Mouse (Mus musculus) cerebellum, adult 8-10 months (tissue): Measurements from ENCODE around the gene Hpse2.
"Not testable (repeated sequence)": the region's sequence is repeated elsewhere in the genome, so short reads cannot be mapped to it uniquely, and the experiment has no call there.

Experiments used
- DNase-seq: peaks from one replicate; pipeline ENCODE4 v3.0.0; 2022

The Hpse2 gene

DNA sequence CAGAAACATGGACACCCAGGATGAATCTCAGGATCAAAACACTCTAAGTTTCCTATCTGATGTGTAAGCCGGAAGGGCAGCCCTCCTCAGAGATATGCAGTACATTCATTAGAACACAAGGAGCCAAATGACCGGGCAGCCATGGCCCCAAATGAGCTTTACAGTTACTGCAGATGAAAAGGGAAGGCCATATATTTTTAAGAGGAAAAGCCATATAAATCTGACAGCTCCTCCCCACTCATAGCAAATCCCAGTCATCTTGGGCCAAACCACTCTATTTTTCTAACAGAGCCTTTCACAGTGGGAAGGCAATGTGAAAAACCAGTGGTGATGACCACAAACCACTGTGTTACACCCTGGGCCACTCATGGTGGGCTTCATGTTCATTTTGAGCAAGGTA is 549.9 kb downstream of the Hpse2 start:
- no peak for DNase-seq

GRCm38 (mm10) chr19:42837591-42837990 is 550.6 kb downstream of the Hpse2 start:
- DNase-seq: no peak

GRCm38 (mm10) chr19:42833126-42833525 is 555.0 kb downstream of the Hpse2 start:
- DNase-seq: no peak

GRCm38 (mm10) chr19:42832251-42832650 is 555.9 kb downstream of the Hpse2 start:
- DNase-seq: no peak

GRCm38 (mm10) chr19:42829196-42829595 is 559.0 kb downstream of the Hpse2 start:
- DNase-seq: no peak

- DNase-seq: no peak
Measured at GRCm38 (mm10) chr19:42827843-42828242, 560.3 kb downstream of the Hpse2 start.

- no peak for DNase-seq
Measured at GRCm38 (mm10) chr19:42820109-42820508, 568.0 kb downstream of the Hpse2 start.

GRCm38 (mm10) chr19:42817761-42818160 is 570.4 kb downstream of the Hpse2 start:
- DNase-seq: no peak

GRCm38 (mm10) chr19:42816261-42816660 is 571.9 kb downstream of the Hpse2 start:
- no peak for DNase-seq

DNA sequence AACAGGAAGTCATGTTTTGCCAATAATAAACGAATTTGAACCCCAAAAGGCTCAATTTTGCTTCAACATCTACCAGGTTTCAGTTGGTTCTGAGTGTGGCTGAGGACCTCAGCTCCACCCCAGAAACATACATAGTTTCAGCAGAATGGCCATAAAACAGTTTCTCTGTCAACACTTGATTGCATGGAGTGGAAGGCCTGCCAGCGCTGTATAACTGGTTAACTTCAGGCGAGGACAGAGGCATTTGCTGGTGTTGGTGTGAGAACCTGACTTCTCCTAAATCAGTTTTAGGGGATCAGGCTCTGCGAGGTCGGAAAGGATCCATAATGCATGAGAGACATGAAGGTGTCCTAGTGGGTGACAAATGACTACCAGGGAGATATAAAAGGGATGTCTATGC is 578.0 kb downstream of the Hpse2 start:
- DNase-seq: no peak

- DNase-seq: no peak
Measured at GRCm38 (mm10) chr19:42809491-42809890, 578.7 kb downstream of the Hpse2 start.

DNA sequence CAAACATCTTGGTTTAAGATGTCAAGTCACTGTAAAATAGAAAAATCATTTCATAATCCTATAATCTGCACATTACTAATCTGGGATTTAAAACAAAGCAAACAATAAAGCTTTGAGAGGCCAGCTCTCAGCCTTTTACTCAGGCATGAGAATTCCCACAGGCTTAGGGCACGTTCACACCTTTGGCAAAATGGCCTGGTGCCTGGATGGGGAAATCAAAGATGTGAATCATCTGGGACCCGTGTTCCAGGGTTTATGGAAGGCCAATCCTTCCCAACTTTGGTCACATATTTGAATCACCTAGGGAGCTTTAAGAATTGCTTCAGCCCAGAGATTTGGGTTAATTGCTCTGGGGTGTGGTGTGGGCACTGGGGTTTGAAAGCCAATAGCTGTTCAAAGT is 590.3 kb downstream of the Hpse2 start:
- DNase-seq: no peak

GRCm38 (mm10) chr19:42795801-42796200 is 592.4 kb downstream of the Hpse2 start:
- DNase-seq: no peak

DNA sequence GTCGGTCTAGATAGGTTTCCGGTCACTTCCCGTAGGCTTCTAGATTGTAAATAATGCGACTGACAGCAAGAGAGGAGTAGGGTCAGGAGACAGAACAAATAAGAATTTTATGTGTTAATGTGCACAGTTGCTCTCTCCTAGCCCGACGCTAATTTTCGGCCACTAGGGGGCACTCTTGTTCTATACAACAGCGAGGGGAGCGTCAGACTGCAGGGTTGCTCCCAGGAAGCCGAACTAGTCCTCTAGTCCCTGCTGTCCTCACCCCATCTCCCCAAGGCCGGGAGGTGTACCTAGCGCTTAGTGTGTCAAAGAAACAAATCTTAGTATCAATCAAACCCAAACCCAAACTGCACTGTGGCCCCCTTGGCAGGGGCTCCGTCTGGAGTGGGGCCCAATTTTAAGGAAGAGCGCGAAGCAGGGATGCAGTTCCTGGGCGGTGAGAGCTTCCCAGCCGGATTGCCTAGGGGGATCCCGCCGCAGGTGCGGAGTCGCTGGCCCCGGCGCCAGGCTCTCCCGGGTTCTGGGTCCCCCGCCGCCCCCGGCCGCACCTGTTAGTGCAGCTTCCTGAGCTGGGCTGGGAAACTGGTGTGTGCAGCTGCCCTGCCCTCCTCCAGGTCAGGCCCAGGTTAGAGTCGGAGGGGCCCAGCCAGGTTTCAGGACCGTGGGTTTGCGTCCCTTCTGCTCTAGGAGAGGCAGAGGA is 593.1 kb downstream of the Hpse2 start:
- DNase-seq: peak; percentile 87

DNA sequence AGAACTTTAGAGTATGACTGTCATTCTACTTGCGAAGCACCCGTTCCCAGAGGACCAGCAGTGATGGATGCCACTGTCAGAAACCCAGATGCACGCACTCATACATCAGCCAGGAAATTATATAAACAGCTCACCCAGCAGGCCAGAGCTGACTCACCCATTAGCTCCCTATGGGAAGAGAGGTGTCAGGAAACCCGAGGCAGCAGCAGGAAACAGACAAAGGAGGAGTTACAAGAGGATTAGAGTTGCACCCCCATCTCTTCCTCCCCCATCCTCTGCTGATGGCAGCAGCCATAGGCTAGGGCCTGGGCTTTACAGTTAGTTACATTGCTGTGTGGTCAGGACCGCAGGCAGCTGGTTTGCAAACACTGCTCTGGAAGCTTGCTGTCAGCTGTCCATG is 599.8 kb downstream of the Hpse2 start:
- no peak for DNase-seq

DNA sequence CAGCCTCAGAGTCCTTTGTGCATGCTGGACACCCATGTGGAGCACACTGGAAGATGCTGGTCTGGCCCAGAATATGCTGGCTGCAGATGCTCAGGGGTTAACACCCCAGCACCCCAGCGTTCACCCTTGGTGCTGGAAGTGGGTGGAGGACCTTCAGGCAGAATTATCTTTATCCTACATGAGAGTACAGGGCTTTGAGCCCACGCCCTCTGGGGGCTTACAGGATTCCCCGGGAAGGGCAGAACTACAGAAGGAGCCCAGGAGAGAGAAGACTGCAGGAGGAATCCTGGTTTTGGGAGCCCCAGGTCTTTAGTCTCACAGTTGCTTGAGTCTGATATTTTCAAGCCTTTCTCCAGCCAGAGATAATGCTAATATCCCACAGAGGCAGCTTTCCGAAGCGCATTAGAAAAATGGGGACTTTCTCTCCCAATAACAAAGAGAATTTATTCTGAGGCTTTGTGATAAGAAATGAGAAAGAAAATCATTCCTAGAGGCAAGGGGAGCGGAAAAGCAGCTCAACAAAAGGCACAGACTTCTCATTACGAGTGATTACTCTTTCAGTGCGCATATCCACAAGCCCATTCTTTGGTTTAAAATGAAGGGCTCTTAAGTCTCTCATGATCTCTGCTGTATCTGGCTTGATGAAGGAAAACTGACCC is 602.5 kb downstream of the Hpse2 start:
- no peak for DNase-seq

DNA sequence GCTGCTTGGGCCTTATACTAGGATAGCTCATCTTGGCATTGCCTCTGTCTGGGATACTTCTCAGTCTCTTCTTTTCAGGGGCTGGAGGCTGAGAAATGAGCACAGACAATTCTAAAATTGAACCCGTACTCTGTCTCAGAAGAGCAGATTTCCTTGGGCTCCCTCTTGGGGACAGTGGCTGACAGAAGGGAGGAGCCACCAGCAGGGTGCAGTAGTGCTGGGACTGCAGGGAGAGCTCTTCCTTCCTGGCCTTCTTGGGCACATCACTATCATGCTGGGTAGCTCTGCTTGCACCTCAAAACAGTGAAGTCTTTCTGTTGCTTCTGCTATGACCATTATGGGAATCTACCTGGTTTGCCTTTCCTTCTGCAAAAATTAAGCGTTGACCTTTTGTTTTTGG is 603.0 kb downstream of the Hpse2 start:
- no peak for DNase-seq

- DNase-seq: not testable (repeated sequence)
Measured at GRCm38 (mm10) chr19:42780156-42780538, 608.0 kb downstream of the Hpse2 start.

- DNase-seq: peak; percentile 84
Measured at GRCm38 (mm10) chr19:42779531-42780155, 608.5 kb downstream of the Hpse2 start, which contains the start of gene Hps1. Gene Hps1, minus strand, starts transcription at chr19:42779978.

- DNase-seq: no peak
Measured at GRCm38 (mm10) chr19:42777801-42778200, 610.4 kb downstream of the Hpse2 start.

- DNase-seq: no peak
Measured at GRCm38 (mm10) chr19:42776813-42777212, 611.3 kb downstream of the Hpse2 start.

DNA sequence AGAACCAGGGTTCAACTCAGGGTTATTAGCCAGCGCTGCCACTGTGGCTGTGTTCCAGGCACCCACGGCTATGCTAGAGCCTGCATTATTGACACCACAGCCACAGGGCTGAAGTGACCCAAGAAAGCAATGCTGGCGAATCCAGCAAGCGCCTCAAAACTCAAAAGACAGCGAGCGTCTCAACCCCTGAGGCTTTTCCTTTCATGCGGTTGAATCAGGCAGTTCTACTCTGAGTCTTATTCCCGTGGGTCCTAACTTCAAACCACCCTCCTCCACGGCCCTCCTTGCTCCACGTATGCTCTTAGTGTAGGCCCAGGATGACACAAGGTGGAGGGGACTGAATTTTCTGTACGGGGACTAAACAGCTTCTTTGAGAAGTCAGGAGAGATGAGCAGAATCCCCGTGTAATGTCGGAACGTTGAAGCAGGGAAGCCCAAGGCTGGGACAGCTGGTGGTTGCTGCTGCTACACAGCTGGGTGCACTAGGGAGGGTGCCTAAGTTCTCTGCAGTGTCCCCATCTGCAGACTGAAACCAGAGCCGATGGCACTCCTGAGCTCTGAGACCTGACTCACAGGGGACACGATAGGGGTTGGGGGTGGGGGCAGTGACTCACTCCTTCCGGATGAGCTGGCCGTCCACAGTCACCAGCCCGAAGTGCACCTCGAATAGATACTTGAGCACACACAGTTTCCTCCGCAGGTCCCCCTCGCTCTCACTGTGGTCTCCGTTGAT is 617.8 kb downstream of the Hpse2 start:
- DNase-seq: no peak

DNA sequence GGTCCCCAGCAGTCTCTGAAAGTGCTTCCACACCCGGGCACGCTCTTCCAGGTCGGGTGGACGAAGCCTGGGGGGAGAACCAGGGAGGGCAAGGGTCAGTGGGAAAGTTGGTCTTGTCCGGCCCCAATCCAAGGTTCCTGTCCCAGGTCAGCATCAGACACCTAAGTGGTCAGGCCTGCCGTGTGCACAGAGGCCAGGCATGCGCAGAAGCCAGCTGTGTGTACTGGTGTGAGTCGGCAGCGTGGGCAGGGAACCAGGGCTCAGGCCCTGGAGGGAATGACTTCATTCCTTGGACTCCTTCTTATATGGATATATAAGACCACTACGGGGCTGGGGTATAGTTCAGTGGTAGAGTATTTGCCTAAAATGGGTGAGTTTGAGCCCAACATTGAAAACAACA is 618.5 kb downstream of the Hpse2 start:
- no peak for DNase-seq

GRCm38 (mm10) chr19:42767361-42767760 is 620.8 kb downstream of the Hpse2 start:
- DNase-seq: no peak
